Mouse (Mus musculus) small intestine, adult 2 months (tissue): Measurements from ENCODE around the gene Slco3a1. TPM values are rescaled to one million over a fixed set of nuclear protein-coding genes. Genes with fewer than 3 reads are reported as not detected.
A peak's percentile ranks its signal among the peaks of the same experiment; 100 is the strongest.

Experiments used
- H3K27ac ChIP-seq: fragments of 200-500 bp; 2 replicates; pipeline ENCODE4 v1.5.1; 2012; ENCODE audit warnings: low read depth, low read length, control low read depth, inconsistent platforms; ENCODE audit not compliant: insufficient read depth
- H3K27me3 ChIP-seq: fragments of 200-500 bp; 2 replicates; pipeline ENCODE4 v1.6.1; 2012; ENCODE audit warnings: mild to moderate bottlenecking, moderate library complexity, low read length, inconsistent platforms; ENCODE audit not compliant: control insufficient read depth, insufficient read depth
- H3K36me3 ChIP-seq: fragments of 200-500 bp; 2 replicates; pipeline ENCODE4 v1.6.1; 2012; ENCODE audit warnings: mild to moderate bottlenecking, low read length, control low read depth, inconsistent platforms; ENCODE audit not compliant: control insufficient read depth, insufficient read depth
- H3K4me1 ChIP-seq: fragments of 200-500 bp; 2 replicates; pipeline ENCODE4 v1.6.1; 2012; ENCODE audit warnings: low read length, inconsistent platforms, mixed read lengths; ENCODE audit not compliant: control insufficient read depth, insufficient read depth, insufficient read length
- H3K4me3 ChIP-seq: fragments of 200-500 bp; 2 replicates; pipeline ENCODE4 v1.5.1; 2012; ENCODE audit warnings: low read depth, mild to moderate bottlenecking, control low read depth, inconsistent platforms, low read length, moderate library complexity
- CTCF ChIP-seq: fragments of 200-500 bp; IDR thresholded peaks from 2 replicates; pipeline ENCODE4 v1.5.1; 2012; ENCODE audit warnings: low read depth, mild to moderate bottlenecking, control low read depth, inconsistent platforms, low read length, moderate library complexity, mixed read lengths; ENCODE audit not compliant: insufficient replicate concordance, insufficient read length; ENCODE audit errors: extremely low read depth
- POLR2A ChIP-seq: fragments of 200-500 bp; IDR thresholded peaks from 2 replicates; pipeline ENCODE4 v1.6.1; 2012; ENCODE audit warnings: low read depth, mild to moderate bottlenecking, control low read depth, inconsistent platforms, low read length, moderate library complexity
- WGBS: fragments of 180-500 bp; shearing (Covaris S2); methylation state at CpG from one replicate; pipeline ENCODE4 v1.1.7; 2018; 5-methylcytosine and 5-hydroxymethylcytosine counted together
- polyA plus RNA-seq: library from polyadenylated mRNA; depleted of rRNA; stranded (reverse); fragments of >200 nt; gene quantifications from 2 replicates; pipeline ENCODE4 v1.2.3, GENCODE M21; 2012

The Slco3a1 gene
- polyA plus RNA-seq, 1 experiment: 15.3 TPM

- Histone ChIP-seq H3K4me1 (peaks cover 2% of the 10 kb centered on the region; the same call in 1 of the 2 replicates), H3K27me3 (no peaks in the 10 kb centered on the region), H3K27ac (no peak overlapping the region), H3K36me3 (no peaks in the 10 kb centered on the region), H3K4me3 (no peak overlapping the region)
- no peak for TF ChIP-seq CTCF
- TF ChIP-seq POLR2A: no peak
- WGBS: 96% methylated on average over 3 of the region's 3 CpGs
Measured at GRCm38 (mm10) chr7:74364956-74365355, 189.6 kb downstream of the Slco3a1 start.

DNA sequence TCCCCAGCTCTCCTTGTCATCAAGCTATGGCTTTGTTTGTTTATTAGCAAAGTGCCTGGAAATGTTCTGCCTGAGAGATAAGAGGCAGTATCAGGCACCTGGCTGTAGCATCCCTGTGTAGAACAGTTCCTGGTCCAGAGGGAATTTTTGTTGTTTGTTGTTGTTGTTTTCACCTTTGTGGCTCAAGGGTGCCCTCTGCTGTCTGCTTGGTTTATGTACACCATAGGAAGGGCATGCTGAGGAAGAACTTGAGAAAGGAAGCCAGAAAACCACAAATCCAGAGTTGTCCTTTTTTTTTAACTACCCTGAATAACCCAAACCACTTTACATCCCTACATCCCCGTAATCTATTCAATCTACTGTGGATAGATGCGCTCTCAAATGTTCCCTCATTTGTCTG, 191.1 kb downstream of the Slco3a1 start:
- H3K27ac ChIP-seq: no peak overlapping the region
- WGBS: 67% methylated on average over 2 of the region's 2 CpGs
- peaks cover 2% of the 10 kb centered on the region; the same call in 1 of the 2 replicates for H3K4me1 ChIP-seq
- H3K4me3 ChIP-seq: no peak overlapping the region
- no peaks in the 10 kb centered on the region for H3K36me3 ChIP-seq
- TF ChIP-seq CTCF (no peak), POLR2A (no peak)
- H3K27me3 ChIP-seq: no peaks in the 10 kb centered on the region

DNA sequence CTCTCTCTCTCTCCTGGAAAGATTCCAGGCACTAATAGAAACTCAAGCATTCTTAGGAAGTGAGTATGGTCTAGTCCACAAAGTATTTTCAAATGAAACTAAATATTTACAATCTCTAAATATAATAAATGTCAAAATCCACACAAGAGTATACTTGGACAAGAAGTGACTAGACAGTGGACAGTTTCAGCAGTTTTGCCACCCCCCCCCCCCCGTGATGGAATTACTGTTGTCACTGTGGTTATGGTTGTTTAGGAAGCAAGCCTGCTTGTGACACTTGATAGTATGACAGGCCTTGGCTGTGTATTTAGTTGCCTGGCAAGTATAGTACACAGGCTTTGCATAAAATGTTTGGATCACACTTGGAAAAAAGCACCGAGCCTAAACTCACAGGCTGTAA, 192.9 kb downstream of the Slco3a1 start:
- no peak overlapping the region for H3K4me3 ChIP-seq
- no peaks in the 10 kb centered on the region for H3K36me3 ChIP-seq
- no peak overlapping the region for H3K27ac ChIP-seq
- H3K4me1 ChIP-seq: peaks cover 2% of the 10 kb centered on the region; the same call in 1 of the 2 replicates
- no peaks in the 10 kb centered on the region for H3K27me3 ChIP-seq
- WGBS: 78% methylated on average over 2 of the region's 2 CpGs
- TF ChIP-seq POLR2A (no peak), CTCF (no peak)

DNA sequence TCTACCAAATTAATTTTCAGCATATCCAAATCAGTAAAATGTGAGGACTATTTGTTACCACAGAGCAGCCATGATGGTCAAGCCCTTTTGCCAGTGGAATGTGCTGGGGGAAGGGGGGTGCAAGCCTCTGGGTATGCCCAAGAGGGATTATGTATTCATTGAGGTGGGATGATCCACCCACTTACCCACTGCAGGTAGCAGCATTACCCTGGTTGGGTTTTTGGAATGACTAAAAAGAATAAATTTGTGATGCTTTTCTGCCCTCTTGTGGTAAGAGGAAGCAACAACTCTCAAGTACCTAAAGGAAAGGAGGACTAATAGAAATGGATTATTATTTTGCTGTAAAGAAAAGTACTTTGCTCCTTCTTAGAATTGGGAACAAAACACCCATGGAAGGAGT, 197.6 kb downstream of the Slco3a1 start:
- TF ChIP-seq POLR2A (no peak), CTCF (peak; percentile 37; the same call in 1 of the 2 replicates)
- Histone ChIP-seq H3K4me1 (peaks cover 8% of the 10 kb centered on the region), H3K27me3 (no peaks in the 10 kb centered on the region), H3K4me3 (no peak overlapping the region), H3K36me3 (no peaks in the 10 kb centered on the region), H3K27ac (no peak overlapping the region)

GRCm38 (mm10) chr7:74354527-74355256, 199.9 kb downstream of the Slco3a1 start:
- H3K27me3 ChIP-seq: no peaks in the 10 kb centered on the region
- H3K36me3 ChIP-seq: no peaks in the 10 kb centered on the region
- no peak overlapping the region for H3K4me3 ChIP-seq
- H3K27ac ChIP-seq: no peak overlapping the region
- no peak for TF ChIP-seq POLR2A
- TF ChIP-seq CTCF: no peak
- H3K4me1 ChIP-seq: peaks cover 8% of the 10 kb centered on the region
- WGBS: 64% methylated on average over 8 of the region's 8 CpGs

GRCm38 (mm10) chr7:74353707-74354468, 200.7 kb downstream of the Slco3a1 start:
- no peak overlapping the region for H3K27ac ChIP-seq
- H3K4me3 ChIP-seq: no peak overlapping the region
- H3K27me3 ChIP-seq: no peaks in the 10 kb centered on the region
- no peaks in the 10 kb centered on the region for H3K36me3 ChIP-seq
- 32% methylated on average over 13 of the region's 13 CpGs for WGBS
- H3K4me1 ChIP-seq: peaks cover 8% of the 10 kb centered on the region
- TF ChIP-seq POLR2A (no peak), CTCF (no peak)

- TF ChIP-seq CTCF (no peak), POLR2A (no peak)
- Histone ChIP-seq H3K27ac (no peak overlapping the region), H3K36me3 (no peaks in the 10 kb centered on the region), H3K27me3 (no peaks in the 10 kb centered on the region), H3K4me3 (no peak overlapping the region), H3K4me1 (peaks cover 8% of the 10 kb centered on the region)
- WGBS: 91% methylated on average over 7 of the region's 7 CpGs
Measured at GRCm38 (mm10) chr7:74353240-74353639, 201.3 kb downstream of the Slco3a1 start.
